Mouse (Mus musculus) T-helper 2 cell (primary cell): ENCODE results near the gene Gm1993.

Experiments used
- in situ Hi-C: fragments of 300-600 bp; cut with MboI, MseI; formaldehyde crosslinking; loops from one replicate; pipeline ENCODE4 v1.15.1; 2025; ENCODE audit warnings: high pct_unique_total_duplicates

The Gm1993 gene

DNA sequence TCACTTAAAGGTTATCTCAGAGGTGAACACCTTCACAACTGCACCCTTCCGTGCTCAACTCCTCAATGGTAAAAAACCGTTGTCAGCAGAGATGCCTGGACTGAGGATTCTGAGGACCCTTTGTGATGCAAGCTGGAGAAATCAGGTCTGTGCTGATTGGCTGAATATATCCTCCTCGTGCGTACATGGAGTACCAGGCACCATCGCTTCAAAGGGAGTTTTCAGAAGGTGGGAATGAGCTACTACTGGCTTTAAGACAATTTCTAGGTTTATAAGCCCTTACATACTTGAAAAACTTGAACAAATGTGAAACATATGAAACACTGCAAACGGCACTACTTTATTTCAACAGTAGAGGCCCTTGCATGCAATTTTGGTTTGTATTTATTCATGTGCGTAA, at the start of gene Gm1993:
TSS of gene Gm1993 (minus strand) at position 101 of the 400 bp plus-strand sequence.
- in situ Hi-C loops = loop anchor here (25.0 kb wide), 1 partner anchor 808 kb away; no protein-coding TSS in a partner anchor
